14 mouse cellular contexts compared by ENCODE assay signal in the genomic region with DNA sequence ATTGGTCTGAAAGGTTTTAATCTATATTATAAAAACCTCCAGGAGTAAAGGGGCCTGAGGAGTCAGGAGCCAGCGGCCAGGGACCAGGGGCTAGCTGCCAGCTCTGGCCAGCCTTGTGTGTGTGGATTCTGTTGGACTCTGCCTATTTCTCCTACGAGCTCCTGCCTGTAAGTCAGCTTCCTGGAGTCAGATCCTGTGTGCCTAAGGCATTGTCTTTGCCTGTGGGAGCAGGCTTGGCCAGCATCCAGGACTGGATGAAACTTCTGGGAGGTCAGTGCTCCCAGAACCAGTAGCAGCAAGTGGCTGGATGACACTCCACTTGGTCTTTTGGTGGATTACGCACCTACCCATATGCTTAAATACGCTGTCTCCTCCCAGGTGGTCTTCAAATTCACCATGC. TPM values are rescaled to one million over a fixed set of nuclear protein-coding genes. Genes with fewer than 3 reads are reported as not detected.
DNase-seq lines count a peak whose midpoint lies in the region; ATAC-seq and TF ChIP-seq lines count a peak whose summit lies in the region.
"Had no signal": no experiment of that assay in that cellular context is flagged by ENCODE, and none has a peak within 500 bp of the region (broad histone marks: within the 10 kb centered on the region; RNA-seq: fewer than 3 reads in every experiment).

No protein-coding gene starts in this region.

- no peak overlapping the region for H3K4me3 ChIP-seq in kidney, adult 2 months (ENCODE audit: insufficient read depth, low read depth, low read length)
- H3K4me3 ChIP-seq in lung, postnatal 0 days (ENCODE audit: low read depth, low read length): no peak overlapping the region
- H3K4me3 ChIP-seq in midbrain, embryonic 16.5 days (ENCODE audit: low read depth, low read length): no peak overlapping the region
- H3K4me3 ChIP-seq: heart, embryonic 15.5 days; limb, embryonic 10.5 days; liver, embryonic 15.5 days; midbrain, embryonic 12.5 days had no signal

- no peaks in the 10 kb centered on the region for H3K9me3 ChIP-seq in lung, postnatal 0 days (ENCODE audit: low read length)
- H3K9me3 ChIP-seq in midbrain, embryonic 16.5 days (replicated peaks; ENCODE audit: control insufficient read depth, low read length, poor library complexity, severe bottlenecking): no peaks in the 10 kb centered on the region
- H3K9me3 ChIP-seq: heart, embryonic 15.5 days; limb, embryonic 10.5 days; liver, embryonic 15.5 days; midbrain, embryonic 12.5 days had no signal

- no peak for TF ChIP-seq CTCF in kidney, adult 2 months (conservative IDR thresholded peaks at IDR 0.05; ENCODE audit: insufficient read depth, insufficient read length, low read depth, low read length)
- no peak for TF ChIP-seq CTCF in lung, postnatal 0 days (IDR thresholded peaks at IDR 0.05)

- no peak overlapping the region for H3K9ac ChIP-seq in lung, postnatal 0 days (replicated peaks; ENCODE audit: low read depth)
- H3K9ac ChIP-seq in midbrain, embryonic 16.5 days (ENCODE audit: low read depth, low read length): no peak overlapping the region
- H3K9ac ChIP-seq: heart, embryonic 15.5 days; liver, embryonic 15.5 days; midbrain, embryonic 12.5 days had no signal

- 0 out of 2 replicates have a peak, but pooled peaks have one; percentile 17 for TF ChIP-seq EP300 in lung, postnatal 0 days (IDR thresholded peaks at IDR 0.05)

- DNase-seq in kidney, adult 2 months: peak; percentile 29
- DNase-seq in kidney, adult 11 months: no peak
- DNase-seq in adrenal gland, postnatal 25 days: peak; percentile 18
- peak; percentile 16 for DNase-seq in heart, postnatal 25 days (ENCODE audit: low spot score)
- DNase-seq in lung, postnatal 0 days (ENCODE audit: low spot score): peak; percentile 70
- no peak for DNase-seq in yolk sac, embryonic 10.5 days (ENCODE audit: low spot score)
- no peak for DNase-seq in cerebellum, postnatal 14 days
- DNase-seq: retina, postnatal 1 day; spleen, adult 18-20 months had no signal

- no peaks in the 10 kb centered on the region for H3K27me3 ChIP-seq in kidney, adult 2 months (replicated peaks; ENCODE audit: control insufficient read depth, insufficient read depth, low read length)
- H3K27me3 ChIP-seq in lung, postnatal 0 days (replicated peaks; ENCODE audit: insufficient read depth, low read length): no peaks in the 10 kb centered on the region
- no peaks in the 10 kb centered on the region for H3K27me3 ChIP-seq in midbrain, embryonic 16.5 days (ENCODE audit: control insufficient read depth, insufficient read depth, low read depth, low read length)
- H3K27me3 ChIP-seq: heart, embryonic 15.5 days; liver, embryonic 15.5 days; midbrain, embryonic 12.5 days had no signal

- no peaks in the 10 kb centered on the region for H3K4me1 ChIP-seq in kidney, adult 2 months (ENCODE audit: control insufficient read depth, insufficient read depth, low read length)
- no peaks in the 10 kb centered on the region for H3K4me1 ChIP-seq in lung, postnatal 0 days (ENCODE audit: insufficient read depth, low read depth, low read length)
- H3K4me1 ChIP-seq in midbrain, embryonic 16.5 days (ENCODE audit: control insufficient read depth, insufficient read depth, low read length): no peaks in the 10 kb centered on the region
- H3K4me1 ChIP-seq: heart, embryonic 15.5 days; limb, embryonic 10.5 days; liver, embryonic 15.5 days; midbrain, embryonic 12.5 days had no signal

- intact Hi-C loops in heart, postnatal 25 days (cut with DNase I): no loop called here

- WGBS in kidney, adult 2 months: 68% methylated on average over 4 of the region's 4 CpGs
- 67% methylated on average over 4 of the region's 4 CpGs for WGBS in lung, postnatal 0 days
- 80% methylated on average over 4 of the region's 4 CpGs for WGBS in midbrain, embryonic 16.5 days

- H3K27ac ChIP-seq in kidney, adult 2 months (ENCODE audit: insufficient read depth, low read depth, low read length): no peak overlapping the region
- H3K27ac ChIP-seq in lung, postnatal 0 days (ENCODE audit: low read length): no peak overlapping the region
- H3K27ac ChIP-seq in midbrain, embryonic 16.5 days (ENCODE audit: low read length): no peak overlapping the region
- H3K27ac ChIP-seq: heart, embryonic 15.5 days; limb, embryonic 10.5 days; liver, embryonic 15.5 days; midbrain, embryonic 12.5 days had no signal

- H3K36me3 ChIP-seq in kidney, adult 2 months (ENCODE audit: control insufficient read depth, insufficient read depth, low read length): no peaks in the 10 kb centered on the region
- H3K36me3 ChIP-seq in lung, postnatal 0 days (ENCODE audit: insufficient read depth, low read length): no peaks in the 10 kb centered on the region
- no peaks in the 10 kb centered on the region for H3K36me3 ChIP-seq in midbrain, embryonic 16.5 days (ENCODE audit: control insufficient read depth, insufficient read depth, low read length)
- H3K36me3 ChIP-seq: heart, embryonic 15.5 days; limb, embryonic 10.5 days; liver, embryonic 15.5 days; midbrain, embryonic 12.5 days had no signal

- peak; percentile 78 for ATAC-seq in lung, postnatal 0 days
- no peak for ATAC-seq in midbrain, embryonic 16.5 days

- no peak for TF ChIP-seq POLR2A in kidney, adult 2 months (IDR thresholded peaks at IDR 0.05; ENCODE audit: low read depth, low read length)

- no peak overlapping the region for H3K4me2 ChIP-seq in lung, postnatal 0 days (replicated peaks; ENCODE audit: low read depth, low read length)
- H3K4me2 ChIP-seq in midbrain, embryonic 16.5 days (ENCODE audit: low read length): no peak overlapping the region
- H3K4me2 ChIP-seq: heart, embryonic 15.5 days; liver, embryonic 15.5 days; midbrain, embryonic 12.5 days had no signal

RNA-seq across cellular contexts. Expression of a gene that starts 23.8 kb away (rescaled TPM):
- polyA plus RNA-seq in kidney, adult 2 months (2012; rRNA removed): 88.8 and 126 TPM in 2 replicates
- total RNA-seq in adrenal gland, postnatal 25 days (2021): 131 and 153 TPM in 2 replicates
- total RNA-seq in heart, postnatal 25 days (2021): 100 to 1,000 TPM; 124 to 133 TPM
- polyA plus RNA-seq in lung, postnatal 0 days (2015; fragmentation: Nextera tagmentation; extraction: Ambion mirVana): 37.4 and 40.1 TPM in 2 replicates
- polyA plus RNA-seq in midbrain, embryonic 16.5 days (2015; fragmentation: Nextera tagmentation; extraction: Ambion mirVana): 12.6 and 13.1 TPM in 2 replicates

Comparison
In these comparisons a context has a peak if more than half of its experiments do, and no peak if none do; other contexts are left out.
1. DNase-seq: peak in kidney, adult 2 months (single experiment), adrenal gland, postnatal 25 days (single experiment), heart, postnatal 25 days (single experiment) and lung, postnatal 0 days (single experiment); none in kidney, adult 11 months (single experiment), yolk sac, embryonic 10.5 days (single experiment) and cerebellum, postnatal 14 days (0 of 2).